Mouse (Mus musculus): ENCODE results near the gene Wdr18. TPM values are rescaled to one million over a fixed set of nuclear protein-coding genes. Genes with fewer than 3 reads are reported as not detected.

Wdr18 gene
- polyA plus RNA-seq, 1 experiment from 2014 or later: 167 TPM

- no peaks in the 10 kb centered on the region for H3K9me3 ChIP-seq
- DNase-seq (ENCODE audit: extremely low spot score, low spot score): no peak
- 85% methylated on average over 14 of the region's 14 CpGs for WGBS
- no peak overlapping the region for H3K4me3 ChIP-seq
- H3K27ac ChIP-seq: no peak overlapping the region
- H3K36me3 ChIP-seq (replicated peaks): peaks cover 12% of the 10 kb centered on the region
- peaks cover 47% of the 10 kb centered on the region for H3K4me1 ChIP-seq
- peaks cover 77% of the 10 kb centered on the region for H3K27me3 ChIP-seq (ENCODE audit: poor library complexity, severe bottlenecking)
Observed at GRCm38 (mm10) chr10:80017771-80018170, 57.8 kb downstream of the Wdr18 start.

GRCm38 (mm10) chr10:80018739-80019297 is 58.9 kb downstream of the Wdr18 start:
- H3K36me3 ChIP-seq (replicated peaks): peaks cover 15% of the 10 kb centered on the region
- WGBS: 7% methylated on average over 15 of the region's 15 CpGs
- DNase-seq (ENCODE audit: extremely low spot score, low spot score): no peak
- peak overlapping the region; percentile 88 for H3K27ac ChIP-seq
- H3K4me3 ChIP-seq: peak overlapping the region; percentile 47
- H3K4me1 ChIP-seq: peaks cover 43% of the 10 kb centered on the region
- H3K9me3 ChIP-seq: no peaks in the 10 kb centered on the region
- H3K27me3 ChIP-seq (ENCODE audit: poor library complexity, severe bottlenecking): peaks cover 66% of the 10 kb centered on the region

GRCm38 (mm10) chr10:80019471-80020131 is 59.6 kb downstream of the Wdr18 start:
- peaks cover 58% of the 10 kb centered on the region for H3K27me3 ChIP-seq (ENCODE audit: poor library complexity, severe bottlenecking)
- 4% methylated on average over 20 of the region's 20 CpGs for WGBS
- peak overlapping the region; percentile 88 for H3K27ac ChIP-seq
- H3K36me3 ChIP-seq (replicated peaks): peaks cover 15% of the 10 kb centered on the region
- peak overlapping the region; percentile 47 for H3K4me3 ChIP-seq
- H3K9me3 ChIP-seq: no peaks in the 10 kb centered on the region
- DNase-seq (ENCODE audit: extremely low spot score, low spot score): peak; percentile 59
- peaks cover 37% of the 10 kb centered on the region for H3K4me1 ChIP-seq

Other genes starting within 250 kb of the Wdr18 start
- gene Hcn2, start 243.5 kb upstream of the Wdr18 start, polyA plus RNA-seq (2016; fragmentation: Nextera tagmentation; extraction: Ambion mirVana): 0.06 TPM in 1 of 2 replicates, not detected in the other
- 50.9 and 52.9 TPM in 2 replicates for gene Polrmt, start 213.6 kb upstream of the Wdr18 start, polyA plus RNA-seq (2016; fragmentation: Nextera tagmentation; extraction: Ambion mirVana)
- 0.36 and 0.64 TPM in 2 replicates for gene Fgf22, start 205.1 kb upstream of the Wdr18 start, polyA plus RNA-seq (2016; fragmentation: Nextera tagmentation; extraction: Ambion mirVana)
- 92.4 and 113 TPM in 2 replicates for gene Rnf126, start 193.2 kb upstream of the Wdr18 start, polyA plus RNA-seq (2016; fragmentation: Nextera tagmentation; extraction: Ambion mirVana)
- gene Fstl3, start 182.9 kb upstream of the Wdr18 start, polyA plus RNA-seq (2016; fragmentation: Nextera tagmentation; extraction: Ambion mirVana): 1.1 and 1.5 TPM in 2 replicates
- gene Prss57, start 169.2 kb upstream of the Wdr18 start, polyA plus RNA-seq (2016; fragmentation: Nextera tagmentation; extraction: Ambion mirVana): not detected in 2 replicates
- 114 and 119 TPM in 2 replicates for gene Palm, start 166.6 kb upstream of the Wdr18 start, polyA plus RNA-seq (2016; fragmentation: Nextera tagmentation; extraction: Ambion mirVana)
- gene Misp, start 139.2 kb upstream of the Wdr18 start, polyA plus RNA-seq (2016; fragmentation: Nextera tagmentation; extraction: Ambion mirVana): 0.18 and 1.0 TPM in 2 replicates
- 370 and 377 TPM in 2 replicates for gene Ptbp1, start 105.7 kb upstream of the Wdr18 start, polyA plus RNA-seq (2016; fragmentation: Nextera tagmentation; extraction: Ambion mirVana)
- gene Prtn3, start 85.7 kb upstream of the Wdr18 start, polyA plus RNA-seq (2016; fragmentation: Nextera tagmentation; extraction: Ambion mirVana): 8.1 TPM in 2 replicates
- 91.4 and 102 TPM in 2 replicates for gene Plppr3, start 85.5 kb upstream of the Wdr18 start, polyA plus RNA-seq (2016; fragmentation: Nextera tagmentation; extraction: Ambion mirVana)
- gene Elane, start 73.9 kb upstream of the Wdr18 start, polyA plus RNA-seq (2016; fragmentation: Nextera tagmentation; extraction: Ambion mirVana): not detected in 2 replicates
- gene Cfd, start 69.3 kb upstream of the Wdr18 start, polyA plus RNA-seq (2016; fragmentation: Nextera tagmentation; extraction: Ambion mirVana): not detected in 2 replicates
- gene Med16, start 51.2 kb upstream of the Wdr18 start, polyA plus RNA-seq (2016; fragmentation: Nextera tagmentation; extraction: Ambion mirVana): 61.8 and 65.7 TPM in 2 replicates
- 1.9 TPM in 1 of 2 replicates, not detected in the other for gene Gm26602, start 49.3 kb upstream of the Wdr18 start, polyA plus RNA-seq (2016; fragmentation: Nextera tagmentation; extraction: Ambion mirVana)
- 0.28 and 0.48 TPM in 2 replicates for gene Kiss1r, start 43.2 kb upstream of the Wdr18 start, polyA plus RNA-seq (2016; fragmentation: Nextera tagmentation; extraction: Ambion mirVana)
- 112 and 116 TPM in 2 replicates for gene R3hdm4, start 38.9 kb upstream of the Wdr18 start, polyA plus RNA-seq (2016; fragmentation: Nextera tagmentation; extraction: Ambion mirVana)
- gene Arid3a, start 33.1 kb upstream of the Wdr18 start, polyA plus RNA-seq (2016; fragmentation: Nextera tagmentation; extraction: Ambion mirVana): 12.5 and 13.0 TPM in 2 replicates
- 0.20 and 0.31 TPM in 2 replicates for gene Grin3b, start 10.6 kb downstream of the Wdr18 start, polyA plus RNA-seq (2016; fragmentation: Nextera tagmentation; extraction: Ambion mirVana)
- 8.4 and 9.6 TPM in 2 replicates for gene Tmem259, start 24.2 kb downstream of the Wdr18 start, polyA plus RNA-seq (2016; fragmentation: Nextera tagmentation; extraction: Ambion mirVana)
- 222 and 226 TPM in 2 replicates for gene Cnn2, start 28.4 kb downstream of the Wdr18 start, polyA plus RNA-seq (2016; fragmentation: Nextera tagmentation; extraction: Ambion mirVana)
- gene Abca7, start 36.3 kb downstream of the Wdr18 start, polyA plus RNA-seq (2016; fragmentation: Nextera tagmentation; extraction: Ambion mirVana): 2.9 and 3.1 TPM in 2 replicates
- gene Arhgap45, start 56.5 kb downstream of the Wdr18 start, polyA plus RNA-seq (2016; fragmentation: Nextera tagmentation; extraction: Ambion mirVana): 8.0 and 9.1 TPM in 2 replicates
- 279 and 286 TPM in 2 replicates for gene Polr2e, start 79.6 kb downstream of the Wdr18 start, polyA plus RNA-seq (2016; fragmentation: Nextera tagmentation; extraction: Ambion mirVana)
- 670 and 692 TPM in 2 replicates for gene Gpx4, start 87.0 kb downstream of the Wdr18 start, polyA plus RNA-seq (2016; fragmentation: Nextera tagmentation; extraction: Ambion mirVana)
- 14.7 and 15.6 TPM in 2 replicates for gene Sbno2, start 145.4 kb downstream of the Wdr18 start, polyA plus RNA-seq (2016; fragmentation: Nextera tagmentation; extraction: Ambion mirVana)
- gene Stk11, start 155.7 kb downstream of the Wdr18 start, polyA plus RNA-seq (2016; fragmentation: Nextera tagmentation; extraction: Ambion mirVana): 14.4 and 18.1 TPM in 2 replicates
- 495 and 498 TPM in 2 replicates for gene Atp5d, start 178.5 kb downstream of the Wdr18 start, polyA plus RNA-seq (2016; fragmentation: Nextera tagmentation; extraction: Ambion mirVana)
- gene Cbarp, start 180.7 kb downstream of the Wdr18 start, polyA plus RNA-seq (2016; fragmentation: Nextera tagmentation; extraction: Ambion mirVana): 6.8 and 7.3 TPM in 2 replicates
- gene Midn, start 188.1 kb downstream of the Wdr18 start, polyA plus RNA-seq (2016; fragmentation: Nextera tagmentation; extraction: Ambion mirVana): 19.1 and 19.8 TPM in 2 replicates
- gene Cirbp, start 205.8 kb downstream of the Wdr18 start, polyA plus RNA-seq (2016; fragmentation: Nextera tagmentation; extraction: Ambion mirVana): 90.9 and 116 TPM in 2 replicates
- 9.8 and 10.7 TPM in 2 replicates for gene 1600002K03Rik, start 212.8 kb downstream of the Wdr18 start, polyA plus RNA-seq (2016; fragmentation: Nextera tagmentation; extraction: Ambion mirVana)
- 23.2 and 24.2 TPM in 2 replicates for gene Efna2, start 219.3 kb downstream of the Wdr18 start, polyA plus RNA-seq (2016; fragmentation: Nextera tagmentation; extraction: Ambion mirVana)

Data from forebrain, embryonic 10.5 days (tissue).